Mouse (Mus musculus) ES-Bruce4 (cell line): ENCODE measurements around the gene Sfxn5.

ENCODE experiments used
- CTCF ChIP-seq: IDR thresholded peaks from one replicate; pipeline ENCODE4 v1.8.1; 2011; ENCODE audit warnings: low read depth, low read length
- POLR2A ChIP-seq: IDR thresholded peaks from one replicate; pipeline ENCODE4 v1.8.1; 2011; ENCODE audit warnings: low read length; ENCODE audit not compliant: insufficient read depth

GRCm38 (mm10) chr6:85370041-85370440 is 36.8 kb upstream of the Sfxn5 start:
- TF ChIP-seq CTCF (no peak), POLR2A (no peak)
